Mouse (Mus musculus) heart, embryonic 12.5 days (tissue): Measurements from ENCODE around the gene Shroom4. TPM values are rescaled to one million over a fixed set of nuclear protein-coding genes. Genes with fewer than 3 reads are reported as not detected.

Experiments
- ATAC-seq: fragments of 200-750 bp; cut with Nextera tagmentation; 2 replicates; pipeline ENCODE4 v1.8.0; 2017; ENCODE audit warnings: moderate TSS enrichment, moderate library complexity; ENCODE audit not compliant: insufficient number of reproducible peaks, low FRiP score
- H3K27ac ChIP-seq: fragments of 300-500 bp; sonication (generic); 2 replicates; pipeline ENCODE4 v1.5.1; 2016; ENCODE audit warnings: mild to moderate bottlenecking, moderate library complexity; ENCODE audit not compliant: poor library complexity, severe bottlenecking
- H3K27me3 ChIP-seq: fragments of 300-500 bp; sonication (generic); replicated peaks from 2 replicates; pipeline ENCODE4 v1.6.1; 2016; ENCODE audit warnings: mild to moderate bottlenecking, moderate library complexity
- H3K36me3 ChIP-seq: fragments of 300-500 bp; sonication (generic); 2 replicates; pipeline ENCODE4 v1.6.1; 2016; ENCODE audit warnings: mild to moderate bottlenecking, moderate library complexity
- H3K4me1 ChIP-seq: fragments of 300-500 bp; sonication (generic); replicated peaks from 2 replicates; pipeline ENCODE4 v1.6.1; 2016; ENCODE audit warnings: mild to moderate bottlenecking
- H3K4me2 ChIP-seq: fragments of 300-500 bp; sonication (generic); 2 replicates; pipeline ENCODE4 v1.6.1; 2016; ENCODE audit warnings: mild to moderate bottlenecking, moderate library complexity
- H3K4me3 ChIP-seq: fragments of 300-500 bp; sonication (generic); 2 replicates; pipeline ENCODE4 v1.5.1; 2016; ENCODE audit warnings: mild to moderate bottlenecking
- H3K9ac ChIP-seq: fragments of 300-500 bp; sonication (generic); 2 replicates; pipeline ENCODE4 v1.6.1; 2016; ENCODE audit warnings: mild to moderate bottlenecking, moderate library complexity
- H3K9me3 ChIP-seq: fragments of 300-500 bp; sonication (generic); replicated peaks from 2 replicates; pipeline ENCODE4 v1.6.1; 2016; ENCODE audit warnings: mild to moderate bottlenecking, moderate library complexity
- WGBS: fragments of 180-500 bp; shearing (Covaris S2); methylation state at CpG from one replicate; pipeline ENCODE4 v1.1.7; 2016; 5-methylcytosine and 5-hydroxymethylcytosine counted together
- polyA plus RNA-seq: library from polyadenylated mRNA; unstranded; fragments of >200 nt; fragmentation: Nextera tagmentation; extraction: Ambion mirVana; gene quantifications from 2 replicates; pipeline ENCODE4 v1.2.1, GENCODE M21; 2016

The Shroom4 gene
- polyA plus RNA-seq: 6.0 and 6.7 TPM in 2 replicates

- 0 out of 2 replicates have a peak, but pooled peaks cover 9% of the 10 kb centered on the region for H3K4me1 ChIP-seq
- H3K9ac ChIP-seq: peak within 1 kb of the TSS; percentile 86
- no peaks in the 10 kb centered on the region for H3K36me3 ChIP-seq
- peak within 1 kb of the TSS; percentile 81 for H3K27ac ChIP-seq
- no peaks in the 10 kb centered on the region for H3K9me3 ChIP-seq
- peaks cover 3% of the 10 kb centered on the region; the same call in 1 of the 2 replicates for H3K27me3 ChIP-seq
- ATAC-seq: peak; percentile 90
- 9% methylated on average over 53 of the region's 55 CpGs for WGBS
- peak within 1 kb of the TSS; percentile 80 for H3K4me3 ChIP-seq
- H3K4me2 ChIP-seq: peak within 1 kb of the TSS; percentile 72
Observed at GRCm38 (mm10) chrX:6399626-6400397, at the start of gene Shroom4. Gene Shroom4 (plus strand): TSS chrX:6399854.

GRCm38 (mm10) chrX:6356876-6357275, 42.8 kb upstream of the Shroom4 start:
- Histone ChIP-seq H3K27ac (no peak overlapping the region), H3K4me2 (no peak overlapping the region), H3K4me1 (no peaks in the 10 kb centered on the region), H3K36me3 (no peaks in the 10 kb centered on the region), H3K4me3 (no peak overlapping the region), H3K9me3 (no peaks in the 10 kb centered on the region), H3K27me3 (no peaks in the 10 kb centered on the region), H3K9ac (no peak overlapping the region)
- no peak for ATAC-seq
- 73% methylated on average over 3 of the region's 3 CpGs for WGBS

GRCm38 (mm10) chrX:6357503-6358114, 42.0 kb upstream of the Shroom4 start:
- ATAC-seq: no peak
- WGBS: 70% methylated on average over 6 of the region's 6 CpGs
- H3K9ac ChIP-seq: no peak overlapping the region

GRCm38 (mm10) chrX:6368822-6369221, 30.8 kb upstream of the Shroom4 start:
- no peak overlapping the region for H3K27ac ChIP-seq
- 40% methylated on average over 1 of the region's 1 CpGs for WGBS
- H3K27me3 ChIP-seq: no peaks in the 10 kb centered on the region
- no peaks in the 10 kb centered on the region for H3K9me3 ChIP-seq
- no peak overlapping the region for H3K4me2 ChIP-seq
- H3K4me3 ChIP-seq: no peak overlapping the region
- H3K36me3 ChIP-seq: no peaks in the 10 kb centered on the region
- H3K4me1 ChIP-seq: no peaks in the 10 kb centered on the region
- H3K9ac ChIP-seq: no peak overlapping the region
- ATAC-seq: no peak

More at GRCm38 (mm10) chrX:6357503-6358114, 42.0 kb upstream of the Shroom4 start:
- Histone ChIP-seq H3K27ac (no peak overlapping the region), H3K4me2 (no peak overlapping the region), H3K9me3 (no peaks in the 10 kb centered on the region), H3K4me3 (no peak overlapping the region), H3K36me3 (no peaks in the 10 kb centered on the region), H3K27me3 (no peaks in the 10 kb centered on the region), H3K4me1 (no peaks in the 10 kb centered on the region)

- no peaks in the 10 kb centered on the region for H3K4me1 ChIP-seq
- no peak overlapping the region for H3K9ac ChIP-seq
- no peak overlapping the region for H3K4me2 ChIP-seq
- H3K9me3 ChIP-seq: no peaks in the 10 kb centered on the region
- 72% methylated on average over 3 of the region's 3 CpGs for WGBS
- H3K27me3 ChIP-seq: no peaks in the 10 kb centered on the region
- H3K4me3 ChIP-seq: no peak overlapping the region
- H3K27ac ChIP-seq: no peak overlapping the region
- no peak for ATAC-seq
- H3K36me3 ChIP-seq: no peaks in the 10 kb centered on the region
Observed at GRCm38 (mm10) chrX:6370706-6371105, 28.9 kb upstream of the Shroom4 start.

GRCm38 (mm10) chrX:6393861-6394260, 5.8 kb upstream of the Shroom4 start:
- Histone ChIP-seq H3K4me3 (no peak overlapping the region), H3K27me3 (no peaks in the 10 kb centered on the region), H3K36me3 (no peaks in the 10 kb centered on the region), H3K4me2 (no peak overlapping the region), H3K27ac (no peak overlapping the region), H3K9ac (no peak overlapping the region), H3K4me1 (0 out of 2 replicates have a peak, but pooled peaks cover 5% of the 10 kb centered on the region), H3K9me3 (no peaks in the 10 kb centered on the region)
- ATAC-seq: no peak
- WGBS: 66% methylated on average over 1 of the region's 1 CpGs

- no peak for ATAC-seq
- Histone ChIP-seq H3K4me2 (peak overlapping the region; percentile 72), H3K27ac (peak overlapping the region; percentile 81), H3K9ac (no peak overlapping the region), H3K27me3 (peaks cover 3% of the 10 kb centered on the region; the same call in 1 of the 2 replicates), H3K9me3 (no peaks in the 10 kb centered on the region), H3K4me1 (0 out of 2 replicates have a peak, but pooled peaks cover 9% of the 10 kb centered on the region), H3K36me3 (no peaks in the 10 kb centered on the region), H3K4me3 (peak overlapping the region; percentile 80)
- 16% methylated on average over 1 of the region's 1 CpGs for WGBS
Observed at GRCm38 (mm10) chrX:6399193-6399592, 461 bp upstream of the Shroom4 start.

GRCm38 (mm10) chrX:6400398-6401020, 855 bp downstream of the Shroom4 start:
- peak overlapping the region; percentile 86 for H3K9ac ChIP-seq
- H3K4me3 ChIP-seq: peak overlapping the region; percentile 80
- 0 out of 2 replicates have a peak, but pooled peaks cover 9% of the 10 kb centered on the region for H3K4me1 ChIP-seq
- H3K36me3 ChIP-seq: no peaks in the 10 kb centered on the region
- peak; percentile 49 for ATAC-seq
- 14% methylated on average over 28 of the region's 49 CpGs for WGBS
- peak overlapping the region; percentile 72 for H3K4me2 ChIP-seq
- H3K27me3 ChIP-seq: peaks cover 3% of the 10 kb centered on the region; the same call in 1 of the 2 replicates
- H3K27ac ChIP-seq: peak overlapping the region; percentile 57
- H3K9me3 ChIP-seq: no peaks in the 10 kb centered on the region

GRCm38 (mm10) chrX:6402921-6403320, 3.3 kb downstream of the Shroom4 start:
- Histone ChIP-seq H3K4me1 (0 out of 2 replicates have a peak, but pooled peaks cover 9% of the 10 kb centered on the region), H3K36me3 (no peaks in the 10 kb centered on the region), H3K4me3 (no peak overlapping the region), H3K4me2 (no peak overlapping the region), H3K9me3 (no peaks in the 10 kb centered on the region), H3K27me3 (peaks cover 3% of the 10 kb centered on the region; the same call in 1 of the 2 replicates), H3K9ac (no peak overlapping the region), H3K27ac (no peak overlapping the region)
- no peak for ATAC-seq
- WGBS: 77% methylated on average over 4 of the region's 4 CpGs

GRCm38 (mm10) chrX:6409114-6409513, 9.5 kb downstream of the Shroom4 start:
- H3K9ac ChIP-seq: no peak overlapping the region
- no peak for ATAC-seq
- H3K27ac ChIP-seq: no peak overlapping the region
- H3K4me1 ChIP-seq: peaks cover 3% of the 10 kb centered on the region; the same call in 1 of the 2 replicates
- no peaks in the 10 kb centered on the region for H3K27me3 ChIP-seq
- H3K4me2 ChIP-seq: no peak overlapping the region
- H3K36me3 ChIP-seq: no peaks in the 10 kb centered on the region
- H3K9me3 ChIP-seq: no peaks in the 10 kb centered on the region
- H3K4me3 ChIP-seq: no peak overlapping the region
- 34% methylated on average over 6 of the region's 6 CpGs for WGBS

GRCm38 (mm10) chrX:6415412-6415811, 15.8 kb downstream of the Shroom4 start:
- H3K4me2 ChIP-seq: no peak overlapping the region
- H3K4me1 ChIP-seq: no peaks in the 10 kb centered on the region
- H3K9me3 ChIP-seq: no peaks in the 10 kb centered on the region
- no peaks in the 10 kb centered on the region for H3K27me3 ChIP-seq
- no peak for ATAC-seq
- H3K36me3 ChIP-seq: no peaks in the 10 kb centered on the region
- no peak overlapping the region for H3K9ac ChIP-seq
- H3K27ac ChIP-seq: no peak overlapping the region
- 74% methylated on average over 12 of the region's 12 CpGs for WGBS
- no peak overlapping the region for H3K4me3 ChIP-seq
